Mouse (Mus musculus): Measurements from ENCODE around the gene Olfr1161.
"Not testable (repeated sequence)": the region's sequence is repeated elsewhere in the genome, so short reads cannot be mapped to it uniquely, and the experiment has no call there.

Olfr1161 gene

GRCm38 (mm10) chr2:88022474-88022873, at the start of gene Olfr1161:
TSS of gene Olfr1161 (plus strand) at chr2:88022774.
- DNase-seq (ENCODE audit: low spot score) = not testable (repeated sequence)

GRCm38 (mm10) chr2:87974563-87974962, 48.0 kb upstream of the Olfr1161 start, which contains the start of gene Olfr74:
TSS of gene Olfr74 (minus strand) at chr2:87974663.
- no peak for DNase-seq (ENCODE audit: low spot score)

DNA sequence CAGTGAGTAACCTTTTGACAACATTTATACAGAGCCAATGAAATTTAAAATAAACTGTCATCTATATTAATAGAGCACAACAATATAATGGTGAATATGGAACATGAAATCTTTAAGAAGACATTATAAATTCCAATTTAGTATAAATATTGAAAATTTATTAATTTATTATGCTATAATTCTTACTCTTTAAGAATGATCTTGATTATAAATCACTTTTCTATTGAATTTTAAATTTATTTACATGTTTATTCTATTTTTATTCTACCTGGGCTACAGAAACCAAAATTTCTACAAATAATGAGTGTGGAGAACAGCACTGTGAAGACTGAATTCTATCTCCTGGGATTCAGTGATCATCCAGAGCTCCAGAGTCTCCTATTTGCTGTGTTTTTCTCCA, 32.8 kb upstream of the Olfr1161 start, which contains the start of gene Olfr1158:
Olfr1158 (plus strand) TSS at position 301 of the 400 bp plus-strand sequence.
- no peak for DNase-seq (ENCODE audit: low spot score)

- no peak for DNase-seq (ENCODE audit: low spot score)
Measured at GRCm38 (mm10) chr2:88007515-88008318, 14.9 kb upstream of the Olfr1161 start, which contains the start of gene Olfr1160. TSS of gene Olfr1160 (minus strand) at chr2:88008268.

DNA sequence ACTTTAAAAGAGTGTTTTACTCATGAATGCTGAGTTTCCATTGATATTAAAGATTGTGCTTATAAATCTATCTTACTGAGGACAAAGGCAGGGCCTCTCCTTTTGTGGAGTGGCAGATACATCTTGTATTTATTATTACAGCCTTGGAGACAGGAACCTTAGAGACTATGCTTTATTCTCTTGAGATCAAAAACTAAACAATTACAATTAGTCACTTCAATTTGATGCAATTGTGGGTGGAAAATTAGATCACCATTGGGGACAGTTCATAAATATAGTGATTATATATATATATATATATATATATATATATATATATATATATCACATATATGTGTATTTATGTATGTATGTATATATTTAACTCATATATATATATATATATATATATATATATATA, 15.0 kb downstream of the Olfr1161 start, which contains the start of gene Olfr73:
Olfr73 (minus strand) TSS at position 101 of the 400 bp plus-strand sequence.
- no peak for DNase-seq (ENCODE audit: low spot score)

GRCm38 (mm10) chr2:88051029-88051428, 28.5 kb downstream of the Olfr1161 start, which contains the start of gene Olfr1162:
TSS of gene Olfr1162 (minus strand) at chr2:88051129.
- no peak for DNase-seq (ENCODE audit: low spot score)

- DNase-seq (ENCODE audit: low spot score) = no peak
Measured at GRCm38 (mm10) chr2:88063587-88063986, 41.0 kb downstream of the Olfr1161 start.

DNA sequence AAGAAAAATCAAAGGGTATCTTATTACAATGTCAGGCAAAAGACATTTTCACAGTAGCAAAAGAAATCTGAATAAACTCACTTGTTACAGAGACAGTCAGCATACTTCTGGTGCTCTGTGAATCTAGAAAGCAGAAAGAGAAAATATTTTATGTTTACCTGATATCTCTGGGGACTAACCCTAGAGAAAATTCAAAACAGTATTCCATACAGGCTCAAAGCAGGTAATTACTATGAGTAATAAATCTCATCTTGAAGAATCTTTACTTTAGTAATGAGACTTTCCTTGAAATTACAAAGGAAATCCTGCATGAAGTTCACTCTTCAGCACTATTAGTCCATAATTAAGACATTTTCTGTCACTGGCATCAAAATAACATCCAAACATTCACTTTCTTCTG, 49.2 kb downstream of the Olfr1161 start, which contains the start of gene Olfr1163:
Olfr1163 (minus strand) TSS at position 101 of the 400 bp plus-strand sequence.
- no peak for DNase-seq (ENCODE audit: low spot score)
